Mouse (Mus musculus) heart, embryonic 10.5 days (tissue): Measurements from ENCODE around the gene March6. TPM values are rescaled to one million over a fixed set of nuclear protein-coding genes. Genes with fewer than 3 reads are reported as not detected.

Source experiments
- DNase-seq: peaks from one replicate; pipeline ENCODE4 v3.0.0-alpha.2; 2017; ENCODE audit warnings: low spot score
- H3K27ac ChIP-seq: fragments of 300-500 bp; sonication (generic); 2 replicates; pipeline ENCODE4 v1.5.1; 2016; ENCODE audit warnings: mild to moderate bottlenecking
- H3K27me3 ChIP-seq: fragments of 300-500 bp; sonication (generic); 2 replicates; pipeline ENCODE4 v1.6.1; 2016; ENCODE audit warnings: mild to moderate bottlenecking; ENCODE audit not compliant: poor library complexity, insufficient read depth, severe bottlenecking
- H3K36me3 ChIP-seq: fragments of 300-500 bp; sonication (generic); 2 replicates; pipeline ENCODE4 v1.6.1; 2016; ENCODE audit warnings: mild to moderate bottlenecking, moderate library complexity
- H3K4me1 ChIP-seq: fragments of 300-500 bp; sonication (generic); 2 replicates; pipeline ENCODE4 v1.6.1; 2016; ENCODE audit warnings: mild to moderate bottlenecking
- H3K4me3 ChIP-seq: fragments of 300-500 bp; sonication (generic); 2 replicates; pipeline ENCODE4 v1.5.1; 2016; ENCODE audit warnings: mild to moderate bottlenecking, moderate library complexity
- H3K9me3 ChIP-seq: fragments of 300-500 bp; sonication (generic); 2 replicates; pipeline ENCODE4 v1.6.1; 2016; ENCODE audit warnings: mild to moderate bottlenecking, moderate library complexity
- WGBS: fragments of 180-500 bp; shearing (Covaris S2); methylation state at CpG from one replicate; pipeline ENCODE4 v1.1.7; 2016; 5-methylcytosine and 5-hydroxymethylcytosine counted together
- polyA plus RNA-seq: library from polyadenylated mRNA; unstranded; fragments of >200 nt; fragmentation: Nextera tagmentation; extraction: Ambion mirVana; gene quantifications from 2 replicates; pipeline ENCODE4 v1.2.1, GENCODE M21; 2016

March6 gene
- polyA plus RNA-seq, 1 experiment from 2014 or later: 30.5 TPM

DNA sequence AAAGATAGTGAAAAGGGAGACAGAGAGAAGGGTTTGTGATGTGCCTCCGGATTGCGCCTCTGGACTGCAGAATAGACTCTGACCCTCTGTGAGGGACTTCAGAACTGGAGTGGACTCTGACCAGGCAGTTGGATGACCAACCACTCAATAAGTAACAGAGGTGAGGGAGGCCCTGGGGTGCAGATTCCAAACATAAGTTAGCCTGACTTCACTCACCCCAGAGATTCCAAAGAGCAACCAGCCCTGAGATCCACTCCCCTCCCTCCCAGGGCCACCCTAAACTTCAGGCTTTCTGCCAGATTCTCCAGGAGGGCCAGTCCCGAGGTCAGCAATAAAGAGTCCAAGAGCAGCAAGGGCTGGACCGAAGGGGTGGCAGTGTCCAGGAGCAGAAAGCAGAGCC, 123.4 kb downstream of the March6 start:
- Histone ChIP-seq H3K4me1 (peaks cover 11% of the 10 kb centered on the region; the same call in 1 of the 2 replicates), H3K9me3 (no peaks in the 10 kb centered on the region), H3K27me3 (no peaks in the 10 kb centered on the region), H3K4me3 (no peak overlapping the region), H3K27ac (no peak overlapping the region), H3K36me3 (no peaks in the 10 kb centered on the region)
- no peak for DNase-seq
- WGBS: 75% methylated on average over 4 of the region's 4 CpGs

DNA sequence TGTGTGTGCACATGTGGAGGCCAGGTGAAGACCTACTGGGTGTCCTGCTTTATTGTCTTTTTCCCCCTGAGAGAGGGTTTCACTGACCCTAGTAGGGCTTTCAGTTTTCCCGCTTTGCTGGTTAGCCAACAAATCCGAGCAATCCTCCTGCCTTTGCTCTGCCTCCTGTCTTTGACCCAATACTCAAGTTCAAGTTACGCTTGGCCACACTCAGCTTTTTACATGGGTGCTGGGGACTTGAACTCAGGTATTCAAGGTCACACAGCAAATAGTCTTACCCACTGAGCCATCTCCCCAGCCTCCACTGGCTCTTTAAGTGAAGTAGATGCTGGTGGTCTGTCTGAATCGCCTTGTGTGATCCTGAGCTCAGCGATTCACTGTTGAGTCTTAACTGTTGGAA, 124.0 kb downstream of the March6 start:
- Histone ChIP-seq H3K27ac (no peak overlapping the region), H3K9me3 (no peaks in the 10 kb centered on the region), H3K27me3 (no peaks in the 10 kb centered on the region), H3K36me3 (no peaks in the 10 kb centered on the region), H3K4me3 (no peak overlapping the region), H3K4me1 (peaks cover 11% of the 10 kb centered on the region; the same call in 1 of the 2 replicates)
- WGBS: 81% methylated on average over 5 of the region's 5 CpGs
- no peak for DNase-seq

Other genes with a start within 250 kb of the March6 start
- gene Ankrd33b, start 163.3 kb downstream of the March6 start, polyA plus RNA-seq: 1.8 and 2.1 TPM in 2 replicates
- gene Ropn1l, start 77.3 kb downstream of the March6 start, polyA plus RNA-seq: 3.4 and 3.7 TPM in 2 replicates
- gene Cmbl, start 34.3 kb upstream of the March6 start, polyA plus RNA-seq: 7.3 and 8.4 TPM in 2 replicates
- gene Cct5, start 70.8 kb upstream of the March6 start, polyA plus RNA-seq: 521 and 603 TPM in 2 replicates
- 15.9 and 16.1 TPM in 2 replicates for gene Fam173b, start 70.8 kb upstream of the March6 start, polyA plus RNA-seq